Mouse (Mus musculus): Measurements from ENCODE around the gene Gm5565.
A peak's percentile ranks its signal among the peaks of the same experiment; 100 is the strongest.
"Not testable (repeated sequence)": the region's sequence is repeated elsewhere in the genome, so short reads cannot be mapped to it uniquely, and the experiment has no call there.

Gm5565 gene

DNA sequence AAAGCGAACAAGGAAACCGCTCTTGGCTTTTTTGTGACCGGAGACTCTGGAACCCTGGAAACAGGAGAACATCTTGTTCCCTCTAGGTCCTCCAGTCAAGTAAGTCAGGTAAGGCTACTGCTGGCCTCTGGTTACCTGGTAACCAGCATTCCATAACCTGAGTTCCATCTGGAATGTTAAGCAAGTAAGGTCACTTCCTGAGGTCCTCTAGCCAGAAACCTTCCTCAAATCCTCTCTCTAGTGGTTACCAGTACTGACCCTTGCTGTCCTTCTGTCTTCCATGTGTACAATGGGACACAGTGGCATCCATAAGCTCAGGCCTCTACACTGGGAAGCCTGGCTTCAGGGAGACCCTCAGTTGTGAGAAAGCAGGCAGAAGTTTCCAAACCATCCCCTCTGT is at the start of gene Gm5565:
Gene Gm5565 (minus strand): TSS at position 101 of the 400 bp plus-strand sequence.
- not testable (repeated sequence) for DNase-seq

DNA sequence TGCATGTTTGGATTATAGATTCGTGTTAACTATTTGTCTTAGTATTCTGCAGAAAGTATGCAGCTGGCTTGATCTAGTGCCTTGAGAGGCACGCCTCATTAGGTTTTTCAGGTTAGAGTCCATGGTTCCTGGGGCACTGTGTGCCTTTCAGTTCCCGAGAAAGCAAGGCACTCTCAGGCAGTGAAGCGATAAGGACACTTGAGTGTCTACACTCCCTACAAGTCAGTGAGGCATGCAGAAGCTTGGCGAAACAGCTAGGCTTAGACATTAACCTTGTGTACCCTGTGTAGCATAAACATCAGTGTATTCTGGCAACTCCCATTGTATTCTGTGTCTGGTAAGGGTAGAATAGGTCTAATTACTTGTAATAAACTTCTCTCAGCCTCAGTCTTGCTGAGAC is 45.2 kb upstream of the Gm5565 start:
- peak; percentile 49 to 66 for DNase-seq

GRCm38 (mm10) chr5:146203921-146204320 is 43.6 kb upstream of the Gm5565 start:
- DNase-seq: no peak

- DNase-seq: no peak
These were observed 40.2 kb upstream of the Gm5565 start for GRCm38 (mm10) chr5:146200580-146200979.

- DNase-seq: no peak
These were observed 39.2 kb upstream of the Gm5565 start for GRCm38 (mm10) chr5:146199540-146199939.

- DNase-seq: peak in 1 of 2 experiments; percentile 18
These were observed 38.7 kb upstream of the Gm5565 start for GRCm38 (mm10) chr5:146199073-146199472.

- no peak for DNase-seq
These were observed 33.0 kb upstream of the Gm5565 start for GRCm38 (mm10) chr5:146193360-146193759.

GRCm38 (mm10) chr5:146190501-146191269 is 30.3 kb upstream of the Gm5565 start:
- no peak for DNase-seq

GRCm38 (mm10) chr5:146190093-146190492 is 29.8 kb upstream of the Gm5565 start:
- no peak for DNase-seq

- DNase-seq: no peak
These were observed 28.4 kb upstream of the Gm5565 start for GRCm38 (mm10) chr5:146188712-146189111.

DNA sequence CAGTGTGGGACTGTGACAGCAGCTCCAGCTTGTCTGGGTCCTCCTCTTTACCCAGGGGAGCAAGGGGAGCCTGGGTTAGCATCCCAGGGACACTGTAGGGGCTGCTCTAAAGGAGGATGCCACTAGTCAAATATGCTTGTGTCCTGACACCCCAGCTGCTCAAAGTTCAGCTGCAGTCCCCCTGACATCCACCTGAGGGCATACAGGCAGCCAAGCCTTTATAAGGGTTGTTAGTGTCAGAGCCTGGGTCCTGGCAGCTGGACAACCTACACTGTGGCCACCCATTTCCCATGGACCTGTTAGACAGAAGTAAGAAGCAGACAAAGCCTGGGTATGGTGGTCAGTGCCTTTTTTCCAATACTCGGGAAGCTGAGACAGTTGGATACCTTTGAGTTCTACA is 27.8 kb upstream of the Gm5565 start:
- peak; percentile 14 to 44 for DNase-seq

GRCm38 (mm10) chr5:146187441-146187840 is 27.1 kb upstream of the Gm5565 start:
- peak; percentile 78 to 81 for DNase-seq

DNA sequence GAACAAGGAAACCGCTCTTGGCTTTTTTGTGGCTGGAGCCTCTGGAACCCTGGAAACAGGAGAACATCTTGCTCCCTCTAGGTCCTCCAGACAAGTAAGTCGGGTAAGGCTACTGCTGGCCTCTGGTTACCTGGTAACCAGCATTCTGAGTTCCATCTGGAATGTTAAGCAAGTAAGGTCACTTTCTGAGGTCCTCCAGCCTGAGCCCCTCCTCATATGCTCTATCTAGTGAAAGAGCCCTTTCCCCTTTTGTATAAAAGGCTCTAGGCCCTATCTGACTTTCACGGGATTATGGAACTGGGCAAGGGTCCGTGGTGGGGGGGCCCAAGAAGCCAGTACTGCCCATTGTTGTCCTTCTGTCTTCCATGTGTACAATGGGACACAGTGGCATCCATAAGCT is 24.9 kb upstream of the Gm5565 start, which contains the start of gene 1700001J03Rik:
Gene 1700001J03Rik (minus strand): TSS at position 101 of the 400 bp plus-strand sequence.
- DNase-seq: not testable (repeated sequence)

GRCm38 (mm10) chr5:146172744-146173143 is 12.4 kb upstream of the Gm5565 start:
- peak; percentile 46 to 57 for DNase-seq

DNA sequence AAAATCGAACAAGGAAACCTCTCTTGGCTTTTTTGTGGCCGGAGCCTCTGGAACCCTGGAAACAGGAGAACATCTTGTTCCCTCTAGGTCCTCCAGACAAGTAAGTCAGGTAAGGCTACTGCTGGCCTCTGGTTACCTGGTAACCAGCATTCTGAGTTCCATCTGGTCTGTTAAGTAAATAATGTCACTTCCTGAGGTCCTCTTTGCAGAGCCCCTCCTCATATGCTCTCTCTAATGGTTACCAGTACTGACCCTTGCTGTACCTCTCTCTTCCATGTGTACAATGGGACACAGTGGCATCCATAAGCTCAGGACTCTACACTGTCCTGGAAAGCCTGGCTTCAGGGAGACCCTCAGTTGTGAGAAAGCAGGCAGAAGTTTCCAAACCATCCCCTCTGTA is 10.3 kb upstream of the Gm5565 start, which contains the start of gene Gm6309:
Gene Gm6309 (minus strand): TSS at position 101 of the 400 bp plus-strand sequence.
- not testable (repeated sequence) for DNase-seq

DNA sequence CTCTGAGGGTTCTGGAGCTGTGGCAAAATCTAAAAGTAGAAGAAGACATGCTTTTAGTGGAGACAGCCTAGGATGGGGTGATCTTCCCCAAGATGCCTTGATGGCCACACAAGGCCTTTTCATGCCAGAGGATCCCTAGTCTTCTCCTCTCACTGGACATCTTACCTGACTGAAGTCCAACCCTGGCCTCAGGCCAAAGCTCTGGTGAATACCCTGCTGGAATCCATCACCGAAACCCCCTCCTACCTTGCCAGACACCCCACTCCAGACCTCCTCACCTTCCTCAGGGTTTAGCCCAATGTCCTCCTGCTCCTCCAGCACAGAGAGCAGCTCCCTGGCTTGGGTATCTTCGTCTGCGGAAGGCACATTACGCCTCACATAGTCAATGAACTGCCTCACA is 2.0 kb downstream of the Gm5565 start:
- not testable (repeated sequence) for DNase-seq

GRCm38 (mm10) chr5:146150454-146150853 is 9.9 kb downstream of the Gm5565 start:
- no peak for DNase-seq

DNA sequence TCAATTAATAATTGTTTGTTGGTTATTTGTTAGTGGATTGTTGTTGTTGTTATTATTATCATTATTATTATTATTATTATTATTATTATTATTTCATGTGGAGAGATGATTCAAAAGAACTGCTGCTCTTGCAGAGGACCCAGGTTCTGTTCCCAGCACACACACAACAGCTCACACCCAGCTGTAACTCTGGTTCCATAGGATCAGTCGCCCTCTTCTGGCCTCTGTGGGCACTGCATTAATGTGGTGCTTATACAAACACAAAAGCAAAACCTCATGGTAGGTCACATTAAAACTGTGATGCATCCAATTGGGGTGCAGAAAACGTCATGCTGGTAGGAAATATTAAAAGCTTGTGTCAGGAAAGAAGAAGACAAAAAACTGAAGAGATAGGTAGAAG is 12.4 kb downstream of the Gm5565 start:
- DNase-seq: peak in 1 of 2 experiments; percentile 11

Data from kidney, postnatal 4 days (tissue).